Mouse (Mus musculus) liver, adult 2 months (tissue): ENCODE results near the gene Usp32.

Experiments
- CTCF ChIP-seq: fragments of 200-500 bp; IDR thresholded peaks from 2 replicates; pipeline ENCODE4 v1.5.1; 2011; ENCODE audit warnings: low read depth, low read length, control low read depth
- POLR2A ChIP-seq: fragments of 200-500 bp; IDR thresholded peaks from 2 replicates; pipeline ENCODE4 v1.6.1; 2011; ENCODE audit warnings: low read length, control low read depth; ENCODE audit not compliant: insufficient read depth; ENCODE audit errors: extremely low read depth

- TF ChIP-seq POLR2A, result no peak
- no peak for TF ChIP-seq CTCF
Measured at GRCm38 (mm10) chr11:84962536-84962935, 177.4 kb downstream of the Usp32 start.
